Mouse (Mus musculus) spleen, postnatal 10 days (tissue): Measurements from ENCODE around the gene Sh3rf3.
"Not testable (repeated sequence)": the region's sequence is repeated elsewhere in the genome, so short reads cannot be mapped to it uniquely, and the experiment has no call there.

Experiments
- DNase-seq, 2 experiments: peaks; one replicate each; pipeline ENCODE4 v3.0.0; 2021 to 2022; ENCODE audit warnings: low spot score in 2 of 2

Sh3rf3 gene

GRCm38 (mm10) chr10:58982546-58983154 lies 169.5 kb downstream of the Sh3rf3 start:
- DNase-seq = no peak

DNA sequence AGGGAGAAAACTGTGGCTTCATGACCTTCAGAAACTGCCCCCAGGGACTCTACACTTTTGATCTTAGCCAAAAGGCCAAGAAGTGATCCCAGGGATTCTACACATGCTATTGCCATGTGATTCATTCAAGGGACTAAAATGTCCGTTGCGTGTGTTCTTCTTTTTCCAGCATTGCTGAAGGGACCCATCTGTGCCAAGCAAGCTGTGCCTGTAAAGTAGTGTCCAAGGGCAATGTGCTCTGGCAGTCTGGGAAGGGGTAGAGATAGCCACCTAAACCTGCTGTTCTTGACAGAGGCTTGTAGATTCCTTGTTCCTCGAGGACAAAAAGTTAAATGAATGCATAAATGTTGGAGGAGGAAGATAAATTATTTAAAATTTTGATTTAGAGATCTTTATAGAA lies 178.5 kb downstream of the Sh3rf3 start:
- no peak for DNase-seq

- DNase-seq = no peak
These were observed 181.6 kb downstream of the Sh3rf3 start for GRCm38 (mm10) chr10:58994726-58995125.

DNA sequence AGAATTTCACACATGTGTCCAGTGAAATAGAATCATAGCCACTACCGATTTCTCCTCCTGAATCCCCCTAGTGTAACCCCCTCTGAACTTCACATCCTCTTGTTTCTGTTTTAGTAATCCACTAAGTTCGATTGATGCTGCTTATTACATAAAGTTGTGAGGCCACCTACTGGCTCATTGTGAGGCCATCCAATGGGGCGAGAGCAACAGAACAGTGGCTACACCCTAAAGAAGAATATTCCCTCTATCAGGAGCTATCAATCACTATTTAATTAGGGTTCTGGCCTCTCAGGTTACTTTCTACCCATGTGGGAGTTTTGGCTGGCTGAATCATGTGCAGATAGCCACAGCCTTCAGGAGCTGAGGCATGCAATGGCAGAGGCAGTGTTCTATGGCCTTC lies 182.0 kb downstream of the Sh3rf3 start:
- DNase-seq = no peak

DNA sequence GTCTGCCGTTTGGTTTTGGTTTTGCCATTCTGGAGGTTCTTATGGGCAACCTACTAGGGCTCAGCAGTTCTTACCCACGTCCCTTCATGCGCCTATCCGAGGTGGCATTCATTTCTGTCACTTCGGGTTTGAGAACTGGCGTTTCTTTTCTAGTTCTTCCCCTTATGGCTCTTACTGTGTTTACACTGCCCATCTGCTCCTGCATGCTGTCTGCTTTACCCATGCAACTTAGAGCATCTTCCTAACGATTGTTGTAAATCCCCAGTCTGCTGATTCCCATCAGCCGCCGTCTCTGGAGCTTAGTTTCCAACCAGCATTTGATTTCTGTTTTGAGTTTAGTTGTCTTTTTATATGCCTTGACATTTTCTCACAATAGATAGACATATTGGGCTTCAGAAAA lies 189.2 kb downstream of the Sh3rf3 start:
- DNase-seq = no peak

DNA sequence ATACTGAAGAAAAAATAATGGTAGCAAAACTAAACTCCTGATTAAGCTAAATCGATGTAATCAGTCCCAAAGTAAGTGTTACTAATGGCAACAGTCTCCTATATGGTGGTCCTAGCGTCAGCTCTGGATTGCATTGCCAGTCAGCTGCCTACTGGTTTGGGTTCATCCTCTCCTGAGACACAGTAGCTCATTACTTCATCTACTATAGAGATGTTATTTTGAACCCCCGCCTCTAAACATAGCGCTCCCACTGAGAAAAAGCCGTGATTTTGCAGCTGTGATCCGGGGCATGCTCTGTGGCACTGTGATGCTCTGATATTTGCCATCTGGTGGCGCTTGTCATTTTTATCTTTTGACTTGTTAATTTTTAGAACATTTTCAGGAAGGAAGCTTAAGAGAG lies 198.3 kb downstream of the Sh3rf3 start:
- no peak for DNase-seq

DNA sequence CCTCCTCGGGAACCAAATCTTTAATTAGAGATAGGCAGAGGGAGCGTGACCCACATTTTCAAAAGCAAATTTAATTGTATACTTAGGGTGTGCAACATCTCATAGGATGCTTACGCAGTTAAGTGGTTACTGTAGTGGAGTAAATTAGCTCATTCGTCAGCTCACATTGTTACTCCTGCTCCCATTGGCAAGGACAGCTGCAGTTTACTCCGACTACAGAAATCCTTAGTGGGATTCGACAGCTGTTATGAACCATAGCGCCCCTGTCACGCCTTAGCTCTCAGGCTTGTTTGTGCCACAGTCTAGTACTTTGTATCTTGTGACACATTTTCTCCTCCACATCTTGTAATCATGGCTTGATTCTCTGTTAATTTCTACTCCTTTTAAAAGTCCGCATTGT lies 200.5 kb downstream of the Sh3rf3 start:
- no peak for DNase-seq

- DNase-seq = no peak
These were observed 206.3 kb downstream of the Sh3rf3 start for GRCm38 (mm10) chr10:59019302-59019973.

GRCm38 (mm10) chr10:59050434-59050833 lies 237.3 kb downstream of the Sh3rf3 start:
- no peak for DNase-seq

DNA sequence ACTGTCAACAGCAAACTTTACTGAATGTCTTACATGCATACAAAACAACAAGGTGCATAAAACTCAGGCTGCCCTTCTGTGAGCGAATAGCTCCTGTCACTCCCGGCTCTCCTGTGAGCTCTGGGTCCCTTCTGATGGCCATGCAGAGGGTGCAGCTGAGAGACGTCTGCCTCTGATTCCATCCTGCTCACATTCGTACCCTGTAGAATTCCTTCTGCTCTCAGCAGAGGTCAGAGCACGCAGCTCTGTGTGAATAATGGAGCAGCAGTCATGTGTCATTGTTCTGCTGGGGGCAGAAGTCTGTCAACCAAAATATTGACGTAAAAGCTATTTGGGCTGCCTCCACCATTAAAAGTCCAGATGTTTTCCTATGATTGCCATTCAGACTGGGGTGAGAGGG lies 243.1 kb downstream of the Sh3rf3 start:
- DNase-seq = no peak

GRCm38 (mm10) chr10:59066804-59067203 lies 253.6 kb downstream of the Sh3rf3 start:
- DNase-seq = no peak

DNA sequence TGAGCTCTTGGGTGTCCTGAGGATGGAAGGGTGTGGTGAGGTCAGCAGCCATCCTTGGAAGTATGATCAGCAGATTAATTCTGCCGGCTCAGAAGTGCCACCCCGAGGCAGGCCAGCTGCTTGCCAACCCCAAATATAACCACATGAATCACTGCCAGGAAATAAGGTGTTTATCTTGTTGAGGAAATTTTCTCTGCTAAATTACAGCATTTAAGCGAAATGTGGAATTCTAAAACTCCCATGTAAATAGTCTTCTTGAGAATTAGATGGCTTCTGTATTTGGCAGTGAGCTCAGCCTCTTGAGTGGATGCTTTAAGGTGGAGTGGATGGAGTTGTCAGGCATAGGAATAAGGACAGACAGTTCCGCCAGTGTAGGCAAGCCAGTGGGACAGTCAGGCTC lies 259.7 kb downstream of the Sh3rf3 start:
- no peak for DNase-seq

GRCm38 (mm10) chr10:59076681-59077080 lies 263.5 kb downstream of the Sh3rf3 start:
- no peak for DNase-seq

- DNase-seq = no peak
These were observed 264.8 kb downstream of the Sh3rf3 start for GRCm38 (mm10) chr10:59077909-59078308.

GRCm38 (mm10) chr10:59085604-59086003 lies 272.4 kb downstream of the Sh3rf3 start:
- DNase-seq = no peak

DNA sequence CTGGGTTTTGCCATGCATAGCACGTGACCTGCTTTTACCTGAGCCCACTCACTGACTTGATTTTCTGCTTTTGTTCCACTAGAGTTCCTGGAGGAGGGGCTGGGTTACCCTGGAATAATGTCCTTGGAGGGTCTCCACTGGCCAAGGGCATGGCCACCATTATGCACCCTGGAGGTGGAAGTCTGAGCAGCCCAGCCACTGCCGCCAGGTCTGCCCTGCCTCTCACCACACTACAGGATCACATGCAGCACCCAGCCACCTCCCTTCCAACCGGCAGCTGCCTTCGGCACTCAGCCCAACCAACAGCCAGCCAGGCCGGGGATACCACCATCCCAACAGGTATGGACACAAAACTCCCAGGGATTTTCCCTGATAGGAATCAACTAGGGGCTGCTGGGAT lies 273.4 kb downstream of the Sh3rf3 start:
- no peak for DNase-seq

DNA sequence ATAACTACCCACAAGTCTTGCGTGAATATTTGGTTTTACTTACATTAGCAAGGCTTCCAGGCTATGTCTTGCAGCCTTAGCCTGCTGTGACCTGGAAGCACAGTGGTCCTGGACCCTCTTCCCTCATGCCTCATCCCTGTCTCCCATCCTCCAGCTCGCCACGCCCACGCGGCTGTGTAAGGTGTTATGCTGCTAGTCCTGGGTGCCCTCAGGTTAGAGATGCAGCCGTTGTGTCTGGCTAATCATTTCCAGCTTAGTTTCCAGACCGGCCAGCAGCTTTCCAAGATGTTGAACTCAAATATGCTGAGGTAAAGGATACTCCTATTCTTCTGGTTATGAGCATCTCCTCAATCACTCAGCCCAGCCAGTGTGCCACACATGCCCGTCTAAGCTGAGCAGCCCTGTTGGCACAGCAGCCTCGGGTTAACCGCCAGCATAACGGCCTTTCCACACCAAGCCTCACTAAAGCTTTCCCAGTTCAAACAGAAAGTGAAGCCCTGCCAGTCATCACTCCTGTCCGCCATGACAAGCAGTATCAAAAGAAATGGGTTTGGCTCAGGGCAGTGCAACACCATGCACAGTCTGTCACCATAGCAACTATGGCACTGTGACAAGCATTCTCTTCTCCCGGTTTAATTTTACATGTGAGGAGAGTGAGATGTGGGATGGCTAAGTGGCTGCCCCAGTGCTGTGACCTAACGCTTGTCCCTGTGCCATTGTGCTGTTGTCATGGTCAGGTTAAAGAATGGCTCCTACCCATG lies 276.9 kb downstream of the Sh3rf3 start:
- no peak for DNase-seq

GRCm38 (mm10) chr10:59090622-59090971 lies 277.4 kb downstream of the Sh3rf3 start:
- DNase-seq = no peak

- DNase-seq = no peak
These were observed 278.4 kb downstream of the Sh3rf3 start for GRCm38 (mm10) chr10:59091556-59091955.

- no peak for DNase-seq
These were observed 278.8 kb downstream of the Sh3rf3 start for GRCm38 (mm10) chr10:59091988-59092387.

- not testable (repeated sequence) for DNase-seq
These were observed 289.9 kb downstream of the Sh3rf3 start for GRCm38 (mm10) chr10:59103076-59103475.

GRCm38 (mm10) chr10:59104683-59105082 lies 291.5 kb downstream of the Sh3rf3 start:
- DNase-seq = no peak

DNA sequence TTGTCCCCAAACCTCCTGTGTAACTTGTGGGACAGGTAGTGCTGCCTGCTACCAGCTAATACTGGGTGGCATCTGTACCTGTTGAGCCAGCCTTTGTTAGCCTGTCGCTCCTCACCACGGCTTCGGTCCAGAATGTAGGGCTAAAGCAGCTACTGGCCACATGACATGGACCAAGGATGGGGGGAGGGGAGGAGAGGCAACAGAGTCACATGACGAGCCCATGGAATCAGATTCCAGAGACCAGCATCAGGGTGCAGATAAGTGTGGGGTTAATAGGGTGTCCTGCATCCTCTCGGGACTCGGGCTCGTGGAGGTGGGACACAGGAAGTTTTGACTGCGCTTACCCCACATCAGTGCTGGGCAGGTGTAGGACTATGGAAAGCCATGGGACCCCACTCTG lies 292.7 kb downstream of the Sh3rf3 start:
- DNase-seq = no peak
